Mouse (Mus musculus) A20 (cell line): ENCODE measurements at regions not wholly inside any gene's neighbourhood (a gene's known extent, or its start where the extent isn't known, plus 50 kb on each side); places are given as distances from the start of the nearest gene placed in this dataset.

Experiments
- DNase-seq: peaks from one replicate; pipeline ENCODE4 v3.0.0-alpha.2; 2011; ENCODE audit warnings: low read depth, low spot score

- no peak for DNase-seq
Measured at GRCm38 (mm10) chr15:59845158-59845739, 171.2 kb downstream of the 4933412E24Rik start.

- no peak for DNase-seq
Measured at GRCm38 (mm10) chr15:59836631-59837030, 179.8 kb downstream of the 4933412E24Rik start.

- no peak for DNase-seq
Measured at GRCm38 (mm10) chr15:59833232-59833631, 183.2 kb downstream of the 4933412E24Rik start.

GRCm38 (mm10) chr15:59831481-59831880 is 184.9 kb downstream of the 4933412E24Rik start:
- peak; percentile 16 for DNase-seq

- DNase-seq, result no peak
Measured at GRCm38 (mm10) chr15:59830553-59831462, 185.6 kb downstream of the 4933412E24Rik start.

GRCm38 (mm10) chr15:59828421-59828820 is 188.0 kb downstream of the 4933412E24Rik start:
- peak; percentile 62 for DNase-seq

GRCm38 (mm10) chr15:59826164-59826950 is 190.1 kb downstream of the 4933412E24Rik start:
- DNase-seq, result peak; percentile 7

- DNase-seq, result no peak
Measured at GRCm38 (mm10) chr15:59823921-59824320, 192.5 kb downstream of the 4933412E24Rik start.

GRCm38 (mm10) chr15:59822995-59823681 is 193.3 kb downstream of the 4933412E24Rik start:
- no peak for DNase-seq

GRCm38 (mm10) chr15:59820317-59820716 is 196.1 kb downstream of the 4933412E24Rik start:
- DNase-seq, result peak; percentile 21

GRCm38 (mm10) chr15:59816031-59816430 is 200.4 kb downstream of the 4933412E24Rik start:
- no peak for DNase-seq

- peak; percentile 56 for DNase-seq
Measured at GRCm38 (mm10) chr15:59811566-59811965, 204.8 kb downstream of the 4933412E24Rik start.

GRCm38 (mm10) chr15:59809361-59809760 is 207.1 kb downstream of the 4933412E24Rik start:
- DNase-seq, result no peak

- no peak for DNase-seq
Measured at GRCm38 (mm10) chr15:59807723-59808122, 208.7 kb downstream of the 4933412E24Rik start.

- no peak for DNase-seq
Measured at GRCm38 (mm10) chr15:59805771-59806170, 210.6 kb downstream of the 4933412E24Rik start.

GRCm38 (mm10) chr15:59804821-59805220 is 211.6 kb downstream of the 4933412E24Rik start:
- DNase-seq, result peak; percentile 10

GRCm38 (mm10) chr15:59804394-59804793 is 212.0 kb downstream of the 4933412E24Rik start:
- no peak for DNase-seq

- peak; percentile 16 for DNase-seq
Measured at GRCm38 (mm10) chr15:59802276-59802675, 214.1 kb downstream of the 4933412E24Rik start.

- DNase-seq, result no peak
Measured at GRCm38 (mm10) chr15:59799124-59799815, 217.1 kb downstream of the 4933412E24Rik start.

GRCm38 (mm10) chr15:59798486-59798885 is 217.9 kb downstream of the 4933412E24Rik start:
- no peak for DNase-seq

- peak; percentile 74 for DNase-seq
Measured at GRCm38 (mm10) chr15:59795717-59796116, 220.7 kb downstream of the 4933412E24Rik start.
